Mouse (Mus musculus): ENCODE measurements around the gene H3f3a. TPM values are rescaled to one million over a fixed set of nuclear protein-coding genes. Genes with fewer than 3 reads are reported as not detected.
A peak's percentile ranks its signal among the peaks of the same experiment; 100 is the strongest.

The H3f3a gene
- polyA plus RNA-seq, 1 experiment, result 361 TPM

DNA sequence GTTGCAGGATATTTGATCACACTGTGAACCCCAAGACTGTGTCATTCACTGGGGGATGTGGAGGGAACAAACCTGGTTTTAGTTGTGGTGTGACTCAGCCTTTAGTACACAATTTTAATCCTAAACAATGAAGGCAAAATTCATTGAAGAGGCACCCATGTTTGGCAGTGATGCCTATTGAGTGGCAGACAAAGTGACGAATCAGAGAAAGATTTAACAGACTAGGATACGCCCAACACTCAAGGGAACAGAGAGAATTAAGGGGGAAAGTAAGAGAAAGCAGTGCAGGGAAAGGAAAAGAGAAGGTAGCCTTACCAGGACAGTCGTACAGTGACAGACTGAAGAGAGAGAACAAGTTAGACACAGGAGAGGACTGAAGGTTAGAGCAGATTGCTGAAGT, 41.5 kb downstream of the H3f3a start:
- no peak for TF ChIP-seq CTCF (IDR thresholded peaks at IDR 0.05; ENCODE audit: extremely low read depth, insufficient read depth, insufficient read length, insufficient replicate concordance)
- TF ChIP-seq POLR2A (IDR thresholded peaks at IDR 0.05; ENCODE audit: low read depth, low read length), result no peak
- Histone ChIP-seq H3K36me3 (ENCODE audit: control insufficient read depth, insufficient read depth, low read length) (no peaks in the 10 kb centered on the region), H3K27ac (ENCODE audit: insufficient read depth, low read length) (no peak overlapping the region), H3K4me1 (ENCODE audit: control insufficient read depth, insufficient read depth, insufficient read length) (peaks cover 16% of the 10 kb centered on the region; the same call in 1 of the 2 replicates), H3K27me3 (ENCODE audit: control insufficient read depth, insufficient read depth, low read length) (no peaks in the 10 kb centered on the region), H3K4me3 (ENCODE audit: extremely low read depth, insufficient read depth, insufficient read length) (no peak overlapping the region)
- DNase-seq (ENCODE audit: low read depth in 1 of 2, low spot score in 2 of 2), result no peak
- WGBS, result 94% methylated on average over 3 of the region's 3 CpGs

GRCm38 (mm10) chr1:180771722-180772121, 42.0 kb downstream of the H3f3a start:
- DNase-seq (ENCODE audit: low read depth in 1 of 2, low spot score in 2 of 2), result no peak
- H3K4me3 ChIP-seq (ENCODE audit: extremely low read depth, insufficient read depth, insufficient read length), result no peak overlapping the region
- WGBS, result 40% methylated on average over 4 of the region's 4 CpGs
- peaks cover 21% of the 10 kb centered on the region for H3K4me1 ChIP-seq (ENCODE audit: control insufficient read depth, insufficient read depth, insufficient read length)
- no peak for TF ChIP-seq CTCF (IDR thresholded peaks at IDR 0.05; ENCODE audit: extremely low read depth, insufficient read depth, insufficient read length, insufficient replicate concordance)
- no peak for TF ChIP-seq POLR2A (IDR thresholded peaks at IDR 0.05; ENCODE audit: low read depth, low read length)
- H3K36me3 ChIP-seq (ENCODE audit: control insufficient read depth, insufficient read depth, low read length), result no peaks in the 10 kb centered on the region
- H3K27ac ChIP-seq (ENCODE audit: insufficient read depth, low read length), result peak overlapping the region; percentile 84
- no peaks in the 10 kb centered on the region for H3K27me3 ChIP-seq (ENCODE audit: control insufficient read depth, insufficient read depth, low read length)

GRCm38 (mm10) chr1:180771306-180771705, 42.4 kb downstream of the H3f3a start:
- peak overlapping the region; percentile 11; the same call in 1 of the 2 replicates for H3K4me3 ChIP-seq (ENCODE audit: extremely low read depth, insufficient read depth, insufficient read length)
- no peaks in the 10 kb centered on the region for H3K27me3 ChIP-seq (ENCODE audit: control insufficient read depth, insufficient read depth, low read length)
- H3K27ac ChIP-seq (ENCODE audit: insufficient read depth, low read length), result peak overlapping the region; percentile 84
- TF ChIP-seq CTCF (IDR thresholded peaks at IDR 0.05; ENCODE audit: extremely low read depth, insufficient read depth, insufficient read length, insufficient replicate concordance) (no peak), POLR2A (IDR thresholded peaks at IDR 0.05; ENCODE audit: low read depth, low read length) (no peak; the same call in 1 of the 2 replicates)
- WGBS, result 22% methylated on average over 5 of the region's 5 CpGs
- DNase-seq (ENCODE audit: low read depth in 1 of 2, low spot score in 2 of 2), result peak in 1 of 2 experiments; percentile 66
- no peaks in the 10 kb centered on the region for H3K36me3 ChIP-seq (ENCODE audit: control insufficient read depth, insufficient read depth, low read length)
- H3K4me1 ChIP-seq (ENCODE audit: control insufficient read depth, insufficient read depth, insufficient read length), result peaks cover 25% of the 10 kb centered on the region

DNA sequence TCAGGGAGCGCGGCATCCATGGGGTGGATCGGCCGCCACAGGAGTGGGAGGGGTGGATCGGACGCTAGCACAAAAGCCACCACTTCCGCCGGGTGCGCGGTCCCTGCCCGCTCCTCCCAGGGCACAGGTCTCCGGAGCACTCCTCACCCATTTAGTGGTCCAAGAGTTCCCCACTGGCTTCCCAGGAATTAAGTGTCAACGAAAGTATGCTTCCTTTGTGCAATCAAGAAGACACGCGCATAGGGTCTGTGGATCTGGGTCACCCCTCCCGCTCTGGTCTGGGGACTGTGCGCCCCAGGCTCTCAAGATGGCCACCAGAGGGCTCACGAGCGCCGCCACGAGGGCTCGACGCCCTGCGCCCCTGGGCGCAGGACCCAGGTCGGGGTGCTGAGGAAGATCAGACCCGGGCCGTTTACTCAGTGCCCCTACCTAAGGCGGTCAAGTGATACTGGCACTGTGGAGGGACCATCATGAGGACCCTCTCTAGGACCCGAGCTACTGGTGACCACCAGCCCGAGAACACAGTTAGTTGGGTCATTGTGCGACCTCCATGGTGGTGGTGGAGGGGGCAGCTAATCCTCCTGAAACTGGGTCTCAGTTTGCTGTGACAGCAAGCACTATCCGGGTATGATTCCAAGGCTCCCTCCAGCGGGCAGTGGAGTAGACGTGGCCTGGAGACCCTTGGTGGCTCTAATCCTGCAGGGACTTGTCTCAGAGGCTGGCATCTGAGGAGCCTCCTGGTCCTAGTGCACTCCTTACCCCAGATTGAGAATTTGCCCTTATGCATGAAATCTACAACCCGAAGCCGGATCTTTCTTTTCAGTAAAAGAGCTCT, 45.2 kb downstream of the H3f3a start:
- Histone ChIP-seq H3K4me3 (ENCODE audit: extremely low read depth, insufficient read depth, insufficient read length) (peak overlapping the region; percentile 87), H3K27ac (ENCODE audit: insufficient read depth, low read length) (peak overlapping the region; percentile 98), H3K27me3 (ENCODE audit: control insufficient read depth, insufficient read depth, low read length) (no peaks in the 10 kb centered on the region), H3K36me3 (ENCODE audit: control insufficient read depth, insufficient read depth, low read length) (no peaks in the 10 kb centered on the region), H3K4me1 (ENCODE audit: control insufficient read depth, insufficient read depth, insufficient read length) (peaks cover 27% of the 10 kb centered on the region)
- DNase-seq (ENCODE audit: low read depth in 1 of 2, low spot score in 2 of 2), result peak; percentile 64 to 72
- TF ChIP-seq CTCF (IDR thresholded peaks at IDR 0.05; ENCODE audit: extremely low read depth, insufficient read depth, insufficient read length, insufficient replicate concordance) (peak; percentile 86), POLR2A (IDR thresholded peaks at IDR 0.05; ENCODE audit: low read depth, low read length) (no peak; the same call in none of the 2 replicates)
- 4% methylated on average over 37 of the region's 37 CpGs for WGBS

DNA sequence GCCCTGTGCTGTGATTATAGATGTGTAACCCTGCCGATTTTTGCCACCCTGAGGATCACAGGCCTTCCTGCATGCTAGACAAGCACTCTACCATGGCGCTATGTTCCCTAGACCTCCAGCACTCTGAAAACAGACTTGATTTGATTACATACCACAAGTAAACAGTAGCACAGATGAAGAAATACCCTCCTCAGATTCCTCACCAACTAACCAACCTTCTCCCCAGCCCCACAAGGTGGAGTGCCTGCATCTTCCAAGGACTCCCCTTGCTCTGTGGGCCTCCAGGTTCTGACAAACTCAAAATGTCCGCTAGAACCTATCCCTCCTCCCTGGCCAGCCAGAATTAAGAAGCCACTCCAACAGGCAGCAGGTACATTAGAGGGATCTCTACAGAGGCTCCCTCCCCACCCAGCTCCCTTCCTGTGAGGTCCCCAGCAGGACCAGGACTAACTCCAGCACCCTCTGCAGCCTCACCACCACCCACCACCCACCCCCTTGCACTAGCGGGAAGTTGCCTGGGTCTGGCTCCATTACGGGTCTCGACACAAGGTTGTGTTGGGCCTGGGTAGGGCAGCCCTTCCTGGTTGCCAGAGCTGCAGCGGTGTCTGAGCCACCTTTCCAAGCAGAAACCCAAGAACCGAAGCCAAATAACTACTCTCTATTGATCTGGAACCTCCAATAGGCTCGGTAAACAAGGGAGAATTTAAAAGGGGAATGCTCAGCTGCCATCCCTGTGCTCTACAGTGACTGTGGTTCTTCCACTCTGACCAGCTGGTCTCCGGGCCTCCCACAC, 46.0 kb downstream of the H3f3a start:
- WGBS, result 11% methylated on average over 10 of the region's 10 CpGs
- TF ChIP-seq POLR2A (IDR thresholded peaks at IDR 0.05; ENCODE audit: low read depth, low read length), result no peak
- no peak for TF ChIP-seq CTCF (IDR thresholded peaks at IDR 0.05; ENCODE audit: extremely low read depth, insufficient read depth, insufficient read length, insufficient replicate concordance)
- no peak for DNase-seq (ENCODE audit: low read depth in 1 of 2, low spot score in 2 of 2)

DNA sequence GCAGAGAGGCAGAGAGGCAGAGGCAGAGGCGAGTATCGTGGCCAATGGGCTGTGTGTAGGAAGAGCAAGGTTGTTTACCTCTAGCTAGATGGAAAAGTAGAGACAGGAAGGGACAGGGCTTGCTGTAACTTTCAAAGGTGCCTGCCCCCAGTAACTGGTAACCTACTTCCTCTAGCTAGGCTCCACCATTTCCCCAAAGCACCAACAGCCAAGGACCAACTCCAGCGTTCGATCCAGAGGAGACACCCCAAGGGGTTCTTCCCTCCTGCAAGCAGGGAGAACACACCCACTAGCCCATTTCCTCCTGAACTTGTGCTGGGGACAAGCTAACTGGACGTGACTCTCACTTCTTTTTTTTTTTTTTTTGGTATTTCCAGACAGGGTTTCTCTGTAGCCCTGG, 47.2 kb downstream of the H3f3a start:
- Histone ChIP-seq H3K4me3 (ENCODE audit: extremely low read depth, insufficient read depth, insufficient read length) (peak overlapping the region; percentile 7; the same call in 1 of the 2 replicates), H3K4me1 (ENCODE audit: control insufficient read depth, insufficient read depth, insufficient read length) (peaks cover 22% of the 10 kb centered on the region), H3K27me3 (ENCODE audit: control insufficient read depth, insufficient read depth, low read length) (no peaks in the 10 kb centered on the region), H3K36me3 (ENCODE audit: control insufficient read depth, insufficient read depth, low read length) (no peaks in the 10 kb centered on the region), H3K27ac (ENCODE audit: insufficient read depth, low read length) (peak overlapping the region; percentile 98)
- TF ChIP-seq CTCF (IDR thresholded peaks at IDR 0.05; ENCODE audit: extremely low read depth, insufficient read depth, insufficient read length, insufficient replicate concordance), result no peak
- TF ChIP-seq POLR2A (IDR thresholded peaks at IDR 0.05; ENCODE audit: low read depth, low read length), result no peak
- 5% methylated on average over 5 of the region's 5 CpGs for WGBS
- peak in 1 of 2 experiments; percentile 40 for DNase-seq (ENCODE audit: low read depth in 1 of 2, low spot score in 2 of 2)

More for the DNA sequence above, 46.0 kb downstream of the H3f3a start:
- Histone ChIP-seq H3K27me3 (ENCODE audit: control insufficient read depth, insufficient read depth, low read length) (no peaks in the 10 kb centered on the region), H3K4me1 (ENCODE audit: control insufficient read depth, insufficient read depth, insufficient read length) (peaks cover 27% of the 10 kb centered on the region), H3K27ac (ENCODE audit: insufficient read depth, low read length) (peak overlapping the region; percentile 98), H3K36me3 (ENCODE audit: control insufficient read depth, insufficient read depth, low read length) (no peaks in the 10 kb centered on the region), H3K4me3 (ENCODE audit: extremely low read depth, insufficient read depth, insufficient read length) (peak overlapping the region; percentile 87)

Measured in spleen, adult 2 months (tissue).